Mouse (Mus musculus): Measurements from ENCODE around the gene Slc7a4.

- TF ChIP-seq CTCF (IDR thresholded peaks at IDR 0.05; ENCODE audit: low read depth) (no peak), EP300 (IDR thresholded peaks at IDR 0.05; ENCODE audit: low read depth) (no peak)
These were observed 26.8 kb downstream of the Slc7a4 start for GRCm38 (mm10) chr16:17556180-17556579.
